Mouse (Mus musculus) c-Kit-positive CD71-positive TER-119-negative erythroid progenitor cells, embryonic 14.5 days (primary cell): Measurements from ENCODE around the gene Celsr3.

Experiments used
- DNase-seq: peaks from one replicate; pipeline ENCODE4 v3.0.0-alpha.2; 2013; ENCODE audit warnings: low read depth

Gene Celsr3

DNA sequence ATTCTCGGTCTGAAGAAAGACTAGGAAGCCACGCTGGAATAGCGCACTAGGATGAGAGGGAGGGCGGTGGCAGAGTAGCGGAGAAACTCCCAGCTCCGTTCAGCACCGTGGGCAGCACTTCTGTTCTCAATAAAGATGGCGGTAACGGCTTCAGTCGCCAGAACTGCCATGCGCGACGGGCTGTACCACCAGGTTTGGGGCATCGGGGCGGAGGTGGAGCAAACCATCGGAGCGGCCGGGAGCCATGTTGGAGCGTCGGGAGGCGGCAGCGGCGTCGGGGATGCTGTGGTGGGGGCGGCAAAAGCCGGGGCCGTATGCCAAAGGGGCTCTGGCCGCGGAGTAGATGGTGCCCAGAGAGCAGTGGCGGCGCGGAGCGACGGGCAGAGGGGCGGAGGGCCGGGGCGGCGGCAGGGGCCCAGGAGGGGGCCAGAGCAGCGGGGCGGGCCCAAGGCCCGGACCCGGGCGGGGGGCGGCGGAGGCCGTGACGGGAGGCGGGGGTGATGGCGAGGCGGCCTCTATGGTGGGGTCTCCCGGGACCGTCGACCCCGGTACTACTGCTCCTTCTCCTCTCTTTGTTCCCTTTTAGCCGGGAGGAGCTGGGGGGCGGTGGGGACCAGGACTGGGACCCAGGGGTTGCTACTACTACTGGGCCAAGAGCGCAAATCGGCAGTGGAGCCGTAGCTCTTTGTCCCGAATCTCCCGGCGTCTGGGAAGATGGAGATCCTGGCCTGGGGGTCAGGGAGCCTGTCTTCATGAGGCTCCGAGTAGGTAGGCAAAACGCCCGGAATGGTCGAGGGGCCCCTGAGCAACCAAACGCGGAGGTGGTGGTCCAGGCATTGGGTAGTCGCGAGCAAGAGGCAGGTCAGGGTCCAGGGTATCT is at the start of gene Celsr3:
Gene Celsr3 (plus strand): TSS at position 501 of the 880 bp plus-strand sequence.
- peak; percentile 73 for DNase-seq

- DNase-seq: no peak
These were observed 49.5 kb upstream of the Celsr3 start for GRCm38 (mm10) chr9:108776614-108777013.

GRCm38 (mm10) chr9:108777276-108777675 is 48.8 kb upstream of the Celsr3 start:
- no peak for DNase-seq

GRCm38 (mm10) chr9:108780959-108781358 is 45.2 kb upstream of the Celsr3 start:
- no peak for DNase-seq

DNA sequence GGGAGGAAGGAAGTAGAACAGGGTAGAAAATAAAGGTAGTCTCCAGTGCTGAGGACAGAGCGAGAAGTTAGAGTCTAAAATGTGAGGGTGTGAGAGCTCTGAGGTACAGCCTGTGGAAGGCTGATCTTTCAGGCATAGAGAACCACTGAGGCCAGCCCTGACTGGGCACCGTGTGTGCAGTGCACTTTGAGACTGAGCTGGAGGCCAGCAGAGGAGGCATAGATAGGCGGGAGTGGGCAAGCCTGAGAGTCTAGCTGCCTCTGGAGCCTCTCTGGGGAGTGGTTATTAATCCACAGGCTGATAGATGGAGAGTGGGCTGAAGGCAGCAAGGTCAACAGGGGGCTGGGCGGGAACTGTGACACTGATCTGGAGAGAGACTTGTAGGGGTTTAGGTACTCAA is 44.2 kb upstream of the Celsr3 start:
- no peak for DNase-seq

- DNase-seq: no peak
These were observed 43.1 kb upstream of the Celsr3 start for GRCm38 (mm10) chr9:108782836-108783547.

DNA sequence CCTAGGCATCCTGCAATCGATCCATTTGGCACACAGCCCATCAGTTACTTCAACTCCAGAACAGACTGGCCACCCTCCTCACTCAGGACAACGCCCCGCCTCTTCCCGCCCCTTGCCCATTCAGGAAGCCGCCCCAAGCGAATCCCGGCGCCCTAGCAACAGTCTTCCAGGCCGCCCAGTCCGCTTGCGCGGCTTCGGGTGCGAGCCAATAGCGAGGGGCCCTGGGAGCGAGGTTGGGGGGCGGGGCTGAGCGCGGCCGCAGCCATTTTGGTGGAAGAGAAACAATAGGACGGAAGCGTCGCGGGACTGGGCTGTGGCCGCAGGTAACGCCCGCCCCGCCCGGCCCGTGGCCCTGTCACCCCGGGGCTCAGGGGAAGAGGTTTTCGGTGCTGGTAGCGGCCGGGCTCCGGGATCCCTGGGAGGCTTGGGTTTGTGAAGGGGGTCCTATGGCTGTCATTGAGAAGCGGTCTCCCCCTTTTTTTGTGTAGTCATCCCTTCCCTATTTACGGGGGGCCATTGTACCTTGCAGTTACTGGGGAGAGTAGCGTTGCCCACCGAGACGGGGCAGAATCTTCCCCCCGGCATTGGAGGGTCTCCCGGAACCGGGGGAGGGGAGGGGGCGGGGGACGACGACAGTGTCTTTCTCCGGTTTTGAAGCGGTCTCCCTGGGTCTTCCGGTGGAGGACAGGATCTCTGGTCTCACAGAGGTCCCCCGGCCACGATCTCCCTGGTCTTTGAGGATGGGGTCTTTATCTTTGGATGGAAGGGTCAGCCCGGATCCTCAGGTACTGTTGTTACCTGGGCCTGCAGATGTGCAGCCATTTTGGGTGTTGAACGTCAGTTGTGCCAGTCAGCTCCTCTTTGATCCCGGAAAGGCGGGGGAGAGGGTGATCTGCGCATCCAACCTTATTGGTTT is 42.3 kb upstream of the Celsr3 start, which contains the start of gene Ip6k2:
Gene Ip6k2 (plus strand): TSS at position 249 of the 916 bp plus-strand sequence.
- peak; percentile 85 for DNase-seq

DNA sequence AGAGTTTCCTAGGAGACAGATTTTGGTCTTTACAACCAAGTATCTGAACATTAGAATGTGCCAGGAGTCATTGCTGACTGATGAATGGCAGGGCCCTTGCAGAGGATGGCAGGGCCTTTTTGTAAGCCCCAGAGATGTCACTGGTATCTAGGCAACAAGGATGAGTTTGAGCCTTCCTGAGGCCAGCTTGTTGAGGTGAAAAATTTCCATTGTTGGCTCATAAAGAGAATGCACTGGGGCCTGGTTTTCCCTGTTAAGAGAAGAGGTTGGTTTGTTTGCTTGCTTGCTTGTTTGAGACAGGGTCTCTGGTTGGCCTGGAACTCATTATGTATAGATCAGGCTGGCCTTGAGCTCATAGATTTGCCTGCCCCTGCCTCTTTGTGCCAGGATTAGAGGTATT is 40.7 kb upstream of the Celsr3 start:
- DNase-seq: no peak

DNA sequence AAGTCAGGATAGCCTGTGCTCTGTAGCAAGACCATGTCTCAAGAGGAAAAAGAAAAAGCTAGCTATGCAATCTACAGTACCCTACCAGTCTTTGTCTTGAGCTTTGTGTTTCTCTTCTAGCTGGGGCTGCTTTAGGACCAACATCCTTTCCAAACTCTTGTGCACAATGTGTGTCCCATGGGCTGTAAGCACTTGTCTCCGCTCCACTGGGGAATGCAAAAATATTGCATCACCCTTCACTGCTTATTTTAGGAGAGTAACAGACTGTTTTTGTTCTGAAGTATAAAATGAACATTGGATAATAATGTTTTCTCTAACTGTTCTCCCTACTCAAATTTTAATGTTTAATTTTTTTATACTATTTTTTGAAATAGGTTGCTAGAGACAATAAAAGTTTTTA is 39.6 kb upstream of the Celsr3 start:
- DNase-seq: no peak

DNA sequence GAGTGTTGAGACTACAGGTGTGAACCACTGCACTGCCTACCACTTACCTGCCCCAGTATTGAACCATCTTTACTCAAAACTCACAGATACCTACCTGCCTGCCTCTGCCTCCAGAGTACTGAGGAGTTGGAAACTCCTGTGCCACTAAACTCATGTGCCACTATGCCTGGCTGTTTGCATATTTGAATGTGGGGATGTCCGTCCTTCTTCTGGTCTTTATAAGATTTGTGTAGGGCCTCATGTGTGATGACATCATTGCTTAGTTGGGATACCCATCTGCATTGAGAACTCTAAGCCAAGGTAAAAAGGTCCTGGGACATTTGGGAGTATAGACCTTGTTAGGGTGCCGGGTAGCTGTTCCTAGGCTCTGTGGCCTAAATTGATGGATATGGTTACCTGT is 39.0 kb upstream of the Celsr3 start:
- DNase-seq: no peak

- no peak for DNase-seq
These were observed 37.4 kb upstream of the Celsr3 start for GRCm38 (mm10) chr9:108788713-108789112.

- DNase-seq: no peak
These were observed 33.8 kb upstream of the Celsr3 start for GRCm38 (mm10) chr9:108792307-108792706.

GRCm38 (mm10) chr9:108792730-108793129 is 33.4 kb upstream of the Celsr3 start:
- no peak for DNase-seq

GRCm38 (mm10) chr9:108795281-108795680 is 30.8 kb upstream of the Celsr3 start:
- no peak for DNase-seq

DNA sequence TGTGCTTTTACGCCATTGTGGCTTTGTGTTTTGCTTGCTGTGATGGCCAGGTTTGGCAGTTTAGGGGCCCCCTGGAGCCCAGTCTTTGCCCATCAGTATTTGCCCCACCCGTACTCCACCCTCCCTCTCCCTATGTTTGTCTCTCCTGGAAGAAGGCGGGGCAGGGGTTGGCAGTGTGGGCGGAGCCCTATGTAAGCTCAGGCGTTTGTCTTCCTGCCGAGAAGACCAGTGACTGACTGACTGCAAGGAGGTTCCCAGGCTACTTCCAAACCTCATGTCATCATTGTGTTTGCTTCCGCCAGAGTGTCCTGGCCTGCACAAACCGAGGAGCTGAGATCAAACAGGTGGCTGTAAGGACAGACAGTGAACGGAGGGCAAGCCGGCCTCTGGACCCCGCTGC is 30.4 kb upstream of the Celsr3 start:
- DNase-seq: peak; percentile 80

DNA sequence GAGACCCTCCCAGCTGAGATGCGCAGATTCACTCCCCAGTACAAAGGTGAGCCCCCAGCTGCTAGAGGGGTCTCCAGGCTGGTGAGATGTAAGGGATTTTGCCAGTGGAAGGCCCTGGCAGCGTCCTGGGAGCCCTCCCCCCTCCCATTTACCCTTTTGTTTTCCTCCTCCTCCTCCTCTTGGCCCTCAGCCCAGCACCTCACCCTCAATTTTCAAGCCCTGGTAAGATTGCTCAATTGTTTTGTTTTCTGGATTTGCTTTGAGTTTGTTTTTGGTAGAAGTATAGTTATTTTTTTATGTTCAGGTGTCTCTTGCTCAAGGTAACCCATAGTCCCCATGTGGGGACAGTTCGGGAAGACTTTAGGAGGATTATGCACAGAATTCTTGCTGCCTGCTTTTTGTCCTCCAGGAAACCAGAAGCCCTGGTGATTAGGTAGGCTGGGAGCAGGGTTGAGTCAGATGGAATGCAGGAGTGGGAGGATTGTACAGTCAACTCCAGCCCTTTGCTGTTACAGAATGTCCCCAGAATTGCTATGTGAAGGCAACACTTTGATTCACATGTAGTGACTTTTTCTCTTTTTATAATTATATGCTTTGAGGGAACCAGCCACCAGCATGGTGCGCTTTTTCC is 29.7 kb upstream of the Celsr3 start:
- DNase-seq: no peak

DNA sequence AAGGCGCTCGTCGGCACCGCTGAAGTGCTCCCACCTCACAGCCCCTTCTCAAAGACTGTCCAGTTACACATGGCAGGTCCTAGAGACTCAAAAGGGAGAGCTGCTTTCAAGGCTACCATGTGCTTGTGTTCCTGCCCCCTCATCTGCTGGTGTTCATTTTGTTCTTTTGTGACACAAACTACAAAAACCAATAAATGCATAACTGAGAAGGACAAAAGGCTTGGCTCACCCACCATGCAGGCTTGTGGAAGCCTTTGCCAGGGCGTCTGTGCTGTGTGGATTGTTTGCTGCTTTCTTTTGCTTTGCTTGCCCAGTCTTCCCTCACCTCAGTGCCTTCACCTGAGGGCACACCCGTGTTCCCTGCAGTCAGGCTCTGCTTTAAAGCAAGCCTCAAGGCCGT is 28.6 kb upstream of the Celsr3 start:
- no peak for DNase-seq

GRCm38 (mm10) chr9:108798508-108799075 is 27.5 kb upstream of the Celsr3 start:
- DNase-seq: no peak

DNA sequence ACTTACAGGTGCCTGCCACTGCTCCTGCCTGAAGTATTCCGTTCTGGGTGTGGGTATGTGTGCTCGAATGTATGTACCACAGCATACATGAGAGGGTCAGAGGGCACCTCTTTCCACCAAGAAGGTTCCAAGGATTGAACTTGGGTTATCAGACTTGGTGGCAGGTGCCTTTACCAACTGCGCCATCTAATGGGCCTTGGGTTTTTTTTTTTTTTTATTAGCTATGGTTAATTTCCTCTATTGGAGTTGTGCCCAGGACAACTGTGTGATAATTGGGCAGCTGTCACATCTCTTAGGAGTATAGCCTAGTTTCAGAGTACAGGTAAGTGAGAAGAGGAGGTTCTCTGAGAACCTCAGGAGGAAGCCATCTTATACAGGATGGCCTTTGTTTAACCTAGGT is 26.6 kb upstream of the Celsr3 start:
- DNase-seq: no peak

DNA sequence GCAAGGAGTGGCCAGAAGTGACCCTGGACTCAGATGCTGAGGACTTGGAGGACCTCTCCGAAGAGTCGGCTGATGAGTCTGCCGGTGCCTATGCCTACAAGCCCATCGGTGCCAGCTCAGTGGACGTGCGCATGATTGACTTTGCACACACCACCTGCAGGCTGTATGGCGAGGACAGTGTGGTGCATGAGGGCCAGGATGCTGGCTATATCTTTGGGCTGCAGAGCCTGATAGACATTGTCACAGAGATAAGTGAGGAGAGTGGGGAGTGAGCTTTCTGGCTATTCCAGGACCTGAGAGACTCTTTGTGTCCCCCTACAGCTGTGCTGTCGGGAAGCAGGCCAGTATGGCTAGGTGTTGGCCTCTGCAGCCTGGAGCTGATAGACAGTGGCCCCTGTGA is 20.4 kb upstream of the Celsr3 start:
- DNase-seq: no peak

GRCm38 (mm10) chr9:108806379-108806778 is 19.7 kb upstream of the Celsr3 start:
- no peak for DNase-seq
